Mouse (Mus musculus): ENCODE measurements around the gene Cntfr. TPM values are rescaled to one million over a fixed set of nuclear protein-coding genes. Genes with fewer than 3 reads are reported as not detected.

Gene Cntfr
- total RNA-seq, 2 experiments from 2014 or later, result 57.4 to 75.1 TPM

Other genes starting within 250 kb of the Cntfr start
- 1 to 10 TPM; 1.5 to 1.6 TPM for gene Kif24, start 232.2 kb downstream of the Cntfr start, total RNA-seq (2021)
- 10 to 100 TPM; 32.8 to 34.8 TPM for gene Nudt2, start 231.9 kb downstream of the Cntfr start, total RNA-seq (2021)
- gene AI464131, start 194.0 kb downstream of the Cntfr start, total RNA-seq (2021), result 10 to 100 TPM; 33.6 to 37.4 TPM
- 10 to 100 TPM in 1 of 2 experiments, 1 to 10 TPM in 1; 8.3 to 11.4 TPM for gene 1110017D15Rik, start 179.8 kb downstream of the Cntfr start, total RNA-seq (2021)
- 100 to 1,000 TPM; 199 to 201 TPM for gene Fam219a, start 127.6 kb downstream of the Cntfr start, total RNA-seq (2021)
- 1 to 10 TPM; 4.2 to 5.4 TPM for gene Dnaic1, start 127.3 kb downstream of the Cntfr start, total RNA-seq (2021)
- 10 to 100 TPM; 61.8 to 62.2 TPM for gene Enho, start 56.8 kb downstream of the Cntfr start, total RNA-seq (2021)
- gene Il11ra1, start 2.9 kb upstream of the Cntfr start, total RNA-seq (2021), result 10 to 100 TPM; 19.1 to 24.3 TPM
- gene Rpp25l, start 16.4 kb upstream of the Cntfr start, total RNA-seq (2021), result 10 to 100 TPM; 28.4 to 30.3 TPM
- gene Dctn3, start 26.1 kb upstream of the Cntfr start, total RNA-seq (2021), result 100 to 1,000 TPM; 181 to 196 TPM
- gene Arid3c, start 34.1 kb upstream of the Cntfr start, total RNA-seq (2021), result under 1 TPM; 0.19 to 0.83 TPM
- gene Galt, start 58.1 kb upstream of the Cntfr start, total RNA-seq (2021), result 10 to 100 TPM; 93.6 to 94.7 TPM
- gene Sigmar1, start 59.1 kb upstream of the Cntfr start, total RNA-seq (2021), result 10 to 100 TPM; 55.8 to 70.4 TPM
- gene Ccl27a, start 77.2 kb upstream of the Cntfr start, total RNA-seq (2021), result 100 to 1,000 TPM; 263 to 283 TPM
- gene Gm21541, start 206.5 kb upstream of the Cntfr start, total RNA-seq (2021), result not detected
- 10 to 100 TPM; 45.4 to 51.3 TPM for gene Gm20878, start 244.5 kb upstream of the Cntfr start, total RNA-seq (2021)

All from left cerebral cortex, postnatal 10 days (tissue).